Mouse (Mus musculus): ENCODE data around the gene Pitpnm1. TPM values are rescaled to one million over a fixed set of nuclear protein-coding genes. Genes with fewer than 3 reads are reported as not detected.
A peak's percentile ranks its signal among the peaks of the same experiment; 100 is the strongest.
"Not testable (repeated sequence)": the region's sequence is repeated elsewhere in the genome, so short reads cannot be mapped to it uniquely, and the experiment has no call there.

Gene Pitpnm1
- total RNA-seq, 1 experiment from 2014 or later, result 132 TPM

DNA sequence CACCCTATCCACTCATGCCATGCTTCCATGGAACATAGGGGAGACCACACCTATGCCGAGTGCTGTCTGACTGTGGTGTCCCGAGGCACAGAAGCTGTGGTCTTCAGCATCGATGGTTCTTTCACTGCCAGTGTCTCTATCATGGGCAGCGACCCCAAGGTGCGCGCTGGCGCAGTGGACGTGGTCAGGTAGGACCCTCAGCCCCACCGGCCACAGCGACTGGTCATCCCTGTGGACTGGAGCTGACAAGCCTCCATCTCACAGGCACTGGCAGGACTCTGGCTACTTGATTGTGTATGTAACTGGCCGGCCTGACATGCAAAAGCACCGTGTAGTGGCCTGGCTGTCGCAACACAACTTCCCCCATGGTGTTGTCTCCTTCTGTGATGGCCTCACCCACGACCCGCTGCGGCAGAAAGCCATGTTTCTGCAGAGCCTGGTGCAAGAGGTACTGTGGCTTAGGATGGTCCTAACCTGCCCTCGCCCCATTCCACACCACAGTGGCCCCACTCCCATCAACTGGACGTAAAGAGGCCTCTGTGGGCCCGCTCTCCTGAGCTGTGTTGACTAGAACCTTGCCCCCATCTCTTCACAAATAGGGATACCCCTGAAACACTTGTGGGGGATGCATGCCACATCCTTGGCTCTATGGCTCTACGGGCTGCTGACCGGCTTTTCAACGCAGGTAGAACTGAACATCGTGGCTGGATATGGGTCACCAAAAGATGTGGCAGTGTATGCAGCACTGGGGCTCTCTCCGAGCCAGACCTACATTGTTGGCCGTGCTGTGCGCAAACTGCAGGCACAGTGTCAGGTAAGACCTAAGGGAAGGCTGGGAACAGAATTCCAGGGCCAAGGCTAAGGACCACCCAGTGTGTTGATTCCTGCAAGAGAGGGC lies 12.5 kb downstream of the Pitpnm1 start:
- ATAC-seq (ENCODE audit: extremely low read depth, insufficient number of reproducible peaks, low FRiP score, poor library complexity, severe bottlenecking), result no peak

DNA sequence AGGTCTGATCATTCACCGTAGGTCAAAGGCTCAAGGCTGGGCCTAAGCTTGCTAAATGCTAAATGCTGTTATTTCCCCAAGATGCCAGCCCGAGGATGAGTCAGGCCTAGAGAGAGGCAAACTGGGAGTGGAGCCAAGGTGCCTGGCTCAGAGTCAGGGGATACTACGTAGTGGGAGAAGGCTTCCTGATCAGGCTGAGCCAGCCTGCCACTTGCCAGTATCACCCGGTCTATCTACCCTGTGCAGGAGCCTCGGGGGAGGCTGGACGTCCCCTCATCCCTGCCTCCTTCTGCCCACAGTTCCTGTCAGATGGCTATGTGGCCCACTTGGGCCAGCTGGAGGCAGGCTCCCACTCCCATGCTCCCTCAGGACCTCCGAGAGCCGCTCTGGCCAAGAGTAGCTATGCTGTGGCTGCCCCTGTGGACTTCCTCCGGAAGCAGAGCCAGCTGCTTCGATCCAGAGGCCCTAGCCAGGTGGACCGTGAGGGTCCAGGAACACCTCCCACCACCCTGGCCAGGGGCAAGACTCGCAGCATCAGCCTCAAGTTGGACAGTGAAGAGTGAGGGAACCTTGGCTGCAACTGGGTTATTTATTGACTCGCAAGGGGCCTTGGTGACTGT lies 13.5 kb downstream of the Pitpnm1 start:
- no peak for ATAC-seq (ENCODE audit: extremely low read depth, insufficient number of reproducible peaks, low FRiP score, poor library complexity, severe bottlenecking)

DNA sequence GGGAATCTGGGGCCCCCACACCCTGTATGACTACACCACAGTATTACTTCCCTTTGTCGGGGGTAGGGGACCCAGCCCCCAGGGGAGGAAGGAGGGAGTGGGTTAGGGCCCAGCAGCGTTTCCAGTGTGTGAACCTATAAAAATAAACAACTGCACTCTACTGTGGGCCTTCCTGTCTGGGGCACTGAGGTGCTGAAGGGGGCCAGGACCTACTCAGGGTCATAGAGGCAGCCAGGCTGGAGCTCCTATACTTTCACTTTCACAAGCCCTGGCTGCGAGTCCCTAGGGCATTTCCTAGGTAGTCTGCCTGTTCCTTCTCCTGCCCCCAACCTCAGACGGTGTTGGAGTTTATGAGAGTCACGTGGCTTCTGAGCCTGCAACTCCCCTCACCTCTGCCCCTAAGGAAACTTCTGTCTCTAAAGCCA lies 14.0 kb downstream of the Pitpnm1 start:
- ATAC-seq (ENCODE audit: extremely low read depth, insufficient number of reproducible peaks, low FRiP score, poor library complexity, severe bottlenecking), result peak; percentile 59

DNA sequence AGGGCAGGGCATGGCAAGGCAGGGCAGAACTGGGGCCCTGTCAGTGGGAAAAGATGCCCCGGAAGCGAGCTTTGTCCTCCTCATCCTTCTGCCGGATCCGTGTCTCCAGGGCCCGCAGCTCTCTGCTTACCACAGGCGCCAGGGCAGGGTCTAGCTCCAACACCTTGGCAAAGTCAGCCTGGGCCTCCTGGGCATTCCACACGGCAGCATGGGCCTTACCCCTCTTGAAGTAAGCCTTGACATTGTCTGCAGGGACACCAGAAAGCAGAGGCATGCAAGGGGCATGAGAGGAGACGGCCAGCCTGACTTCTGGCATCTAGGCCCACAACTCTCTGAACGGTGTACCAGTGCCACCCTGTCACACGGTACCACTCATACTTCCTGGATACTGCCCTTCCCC lies 14.8 kb downstream of the Pitpnm1 start:
- ATAC-seq (ENCODE audit: extremely low read depth, insufficient number of reproducible peaks, low FRiP score, poor library complexity, severe bottlenecking), result no peak

DNA sequence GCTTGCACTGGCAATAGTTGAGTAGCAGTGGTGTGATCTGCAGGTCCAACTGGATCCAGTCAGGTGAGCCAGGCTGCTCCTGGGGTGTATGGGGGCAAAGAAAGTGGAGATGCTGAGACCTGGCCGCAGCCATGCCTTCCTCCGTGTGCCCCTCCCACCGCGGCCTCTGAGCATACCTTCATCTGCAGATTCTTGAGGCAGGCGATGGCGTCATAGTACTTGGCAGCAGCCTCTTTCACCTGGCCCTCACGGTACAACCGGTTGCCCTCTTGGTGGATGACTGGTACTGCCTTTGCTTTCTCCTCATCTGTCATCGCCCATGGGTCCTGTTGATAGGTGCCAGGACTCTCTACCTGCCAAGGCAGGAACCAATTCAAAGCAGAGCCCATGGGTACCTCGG lies 15.3 kb downstream of the Pitpnm1 start:
- no peak for ATAC-seq (ENCODE audit: extremely low read depth, insufficient number of reproducible peaks, low FRiP score, poor library complexity, severe bottlenecking)

DNA sequence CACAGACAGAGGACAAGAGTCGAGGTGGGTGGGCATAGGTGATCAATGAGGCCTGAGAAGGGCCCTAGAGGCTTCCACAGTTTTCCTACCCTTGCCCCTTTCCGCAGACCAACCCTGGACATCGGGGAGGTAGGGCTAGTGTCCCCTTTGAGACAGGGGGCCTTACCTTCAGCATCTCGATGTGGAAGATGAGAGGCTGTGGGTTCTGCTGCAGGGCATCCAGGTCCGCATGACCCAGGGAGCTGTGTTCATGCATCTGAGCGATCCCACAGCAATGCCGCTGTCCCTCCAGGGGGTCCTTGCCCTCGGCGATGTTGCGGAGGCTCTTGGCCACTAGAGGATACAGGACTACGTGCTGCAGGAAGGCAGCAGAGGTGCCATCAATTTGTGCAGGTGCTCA lies 16.0 kb downstream of the Pitpnm1 start:
- ATAC-seq (ENCODE audit: extremely low read depth, insufficient number of reproducible peaks, low FRiP score, poor library complexity, severe bottlenecking), result no peak

DNA sequence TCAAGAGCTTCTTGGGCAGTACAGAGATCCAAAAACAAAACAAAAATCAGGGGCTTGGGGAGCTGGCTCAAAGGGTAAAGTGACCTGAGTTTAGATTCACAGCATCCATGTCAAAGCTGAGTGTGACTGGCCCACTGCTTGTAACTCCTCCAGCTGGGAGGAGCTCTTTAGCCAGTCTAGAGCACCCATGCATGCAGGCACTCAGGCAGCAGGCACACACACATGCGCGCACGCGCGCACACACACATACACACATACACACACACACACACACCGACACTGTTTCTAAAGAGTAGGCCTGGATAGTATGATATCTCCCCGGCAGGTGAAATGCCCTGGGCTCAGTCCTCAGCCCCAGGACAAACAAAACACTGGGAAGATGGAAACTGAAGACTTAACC lies 17.2 kb downstream of the Pitpnm1 start:
- ATAC-seq (ENCODE audit: extremely low read depth, insufficient number of reproducible peaks, low FRiP score, poor library complexity, severe bottlenecking), result no peak

DNA sequence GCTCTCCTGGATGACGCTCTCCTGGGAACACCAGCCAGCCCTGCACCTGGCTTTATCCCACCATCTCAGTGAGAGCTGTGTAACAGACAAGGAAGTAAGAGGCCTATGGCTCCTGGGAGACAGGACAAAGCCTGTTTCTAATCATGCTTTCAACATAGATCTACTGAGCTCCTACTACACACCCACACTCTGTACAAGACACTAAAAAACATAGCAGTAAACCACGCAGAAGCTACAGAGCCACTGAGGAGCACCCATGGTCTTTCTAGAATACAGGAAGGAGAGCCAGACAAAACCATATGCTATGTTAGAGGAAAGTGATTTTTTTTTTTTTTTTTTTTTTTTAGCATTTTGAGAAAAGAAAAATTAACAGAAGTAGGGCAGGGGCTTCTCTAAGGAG lies 18.6 kb downstream of the Pitpnm1 start:
- no peak for ATAC-seq (ENCODE audit: extremely low read depth, insufficient number of reproducible peaks, low FRiP score, poor library complexity, severe bottlenecking)

DNA sequence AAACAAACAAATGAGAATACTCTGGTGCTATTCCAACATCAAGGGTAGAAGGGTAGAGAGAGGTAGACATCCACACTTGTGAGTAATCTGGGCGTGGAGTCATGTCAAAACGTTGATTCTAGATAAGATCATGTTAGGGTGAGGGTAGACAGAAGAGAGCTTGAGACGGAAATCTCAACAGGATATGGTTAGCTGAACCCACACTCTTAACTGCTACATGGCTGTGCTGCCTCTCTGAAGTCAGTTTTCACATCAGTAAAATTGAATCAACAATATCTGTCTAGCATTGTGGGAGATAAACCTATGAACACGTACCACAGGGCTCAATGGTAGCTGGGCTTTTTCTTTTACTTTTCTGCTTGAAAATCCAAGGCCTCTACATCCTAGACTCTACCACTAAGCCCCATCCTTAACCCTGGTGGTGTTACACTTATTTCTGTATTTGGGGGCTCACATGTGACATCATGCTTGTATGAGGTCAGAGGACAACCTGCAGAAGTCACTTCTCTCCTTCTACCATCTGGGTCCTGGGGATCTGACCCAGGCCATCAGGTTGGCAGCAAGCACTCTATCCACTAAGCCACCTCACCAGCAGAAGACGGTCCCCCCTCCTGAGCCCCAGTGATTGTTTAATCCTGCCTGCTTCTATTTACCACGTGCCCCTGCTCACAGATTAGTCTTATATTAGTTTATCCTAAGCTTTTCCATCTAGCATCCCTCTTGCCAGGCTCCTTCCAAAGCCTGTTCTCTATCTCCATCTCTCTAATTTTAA lies 20.1 kb downstream of the Pitpnm1 start:
- ATAC-seq (ENCODE audit: extremely low read depth, insufficient number of reproducible peaks, low FRiP score, poor library complexity, severe bottlenecking), result no peak

DNA sequence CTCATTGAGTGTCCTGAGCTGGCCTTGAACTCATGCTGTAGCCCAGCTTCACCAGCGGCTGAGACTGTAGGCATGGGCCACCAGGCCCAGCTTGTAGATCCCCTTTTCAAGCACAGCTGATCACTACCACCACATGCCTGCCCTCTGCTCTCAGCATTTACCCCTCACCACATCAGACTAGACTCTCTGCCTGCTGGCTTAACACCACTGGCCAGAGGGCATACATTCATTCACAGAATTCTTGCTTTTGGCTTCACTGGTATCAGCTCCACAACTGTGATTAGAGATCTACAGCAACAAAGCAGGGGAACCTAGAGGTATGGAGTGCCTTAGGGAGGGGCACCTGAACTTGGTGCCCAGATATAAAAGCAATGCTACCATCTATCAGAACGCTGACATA lies 20.7 kb downstream of the Pitpnm1 start:
- ATAC-seq (ENCODE audit: extremely low read depth, insufficient number of reproducible peaks, low FRiP score, poor library complexity, severe bottlenecking), result no peak

DNA sequence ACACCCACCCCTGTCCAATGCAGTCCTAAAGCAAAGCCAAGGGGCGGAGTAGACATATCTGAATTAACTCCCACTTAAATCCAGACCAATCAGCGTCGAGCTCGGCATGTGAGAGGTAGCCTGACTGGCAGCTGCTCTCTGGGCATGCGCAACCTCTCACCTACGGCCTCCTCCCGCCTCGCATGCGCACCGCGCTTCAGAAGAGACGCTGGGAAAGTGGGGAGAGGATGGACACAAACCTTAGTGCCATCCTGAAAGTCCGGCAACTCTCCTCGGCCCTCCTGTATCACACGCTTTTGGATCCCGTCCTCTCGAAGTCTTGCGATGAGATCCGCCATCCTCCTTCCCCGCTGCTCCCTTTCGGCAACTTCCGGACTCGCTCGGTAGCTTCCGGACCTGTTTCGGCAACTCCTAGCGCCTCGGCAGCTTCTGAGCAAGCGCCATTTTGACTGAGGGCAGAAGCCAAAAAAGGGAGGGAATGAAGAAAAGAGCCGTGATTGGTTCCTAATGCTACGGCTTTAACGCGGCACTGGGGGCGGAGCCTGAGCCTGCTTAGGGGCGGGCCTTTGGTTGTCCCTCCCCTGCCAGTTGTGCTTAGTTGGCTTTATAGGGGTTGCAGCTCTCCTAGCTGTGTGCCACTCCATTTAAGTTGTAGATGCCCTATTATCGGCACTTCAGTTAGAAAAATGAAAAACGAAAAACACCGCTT lies 21.5 kb downstream of the Pitpnm1 start:
- peak; percentile 71 for ATAC-seq (ENCODE audit: extremely low read depth, insufficient number of reproducible peaks, low FRiP score, poor library complexity, severe bottlenecking)

DNA sequence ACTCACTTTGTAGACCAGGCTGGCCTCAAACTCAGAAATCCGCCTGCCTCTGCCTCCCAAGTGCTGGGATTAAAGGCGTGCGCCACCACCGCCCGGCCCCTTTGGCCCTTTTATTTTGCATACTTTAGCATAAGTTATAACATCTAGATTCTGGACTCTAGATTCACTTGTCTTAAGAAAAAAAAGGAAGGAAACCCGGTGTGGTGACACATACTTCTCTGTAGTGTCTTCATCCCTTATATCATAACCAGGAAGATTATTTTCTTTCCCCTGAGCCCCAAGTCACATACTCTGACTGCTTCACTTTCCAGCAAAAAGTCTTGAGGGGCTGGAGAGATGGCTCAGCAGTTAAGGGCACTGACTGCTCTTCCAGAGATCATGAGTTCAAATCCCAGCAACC lies 22.1 kb downstream of the Pitpnm1 start:
- ATAC-seq (ENCODE audit: extremely low read depth, insufficient number of reproducible peaks, low FRiP score, poor library complexity, severe bottlenecking), result not testable (repeated sequence)

DNA sequence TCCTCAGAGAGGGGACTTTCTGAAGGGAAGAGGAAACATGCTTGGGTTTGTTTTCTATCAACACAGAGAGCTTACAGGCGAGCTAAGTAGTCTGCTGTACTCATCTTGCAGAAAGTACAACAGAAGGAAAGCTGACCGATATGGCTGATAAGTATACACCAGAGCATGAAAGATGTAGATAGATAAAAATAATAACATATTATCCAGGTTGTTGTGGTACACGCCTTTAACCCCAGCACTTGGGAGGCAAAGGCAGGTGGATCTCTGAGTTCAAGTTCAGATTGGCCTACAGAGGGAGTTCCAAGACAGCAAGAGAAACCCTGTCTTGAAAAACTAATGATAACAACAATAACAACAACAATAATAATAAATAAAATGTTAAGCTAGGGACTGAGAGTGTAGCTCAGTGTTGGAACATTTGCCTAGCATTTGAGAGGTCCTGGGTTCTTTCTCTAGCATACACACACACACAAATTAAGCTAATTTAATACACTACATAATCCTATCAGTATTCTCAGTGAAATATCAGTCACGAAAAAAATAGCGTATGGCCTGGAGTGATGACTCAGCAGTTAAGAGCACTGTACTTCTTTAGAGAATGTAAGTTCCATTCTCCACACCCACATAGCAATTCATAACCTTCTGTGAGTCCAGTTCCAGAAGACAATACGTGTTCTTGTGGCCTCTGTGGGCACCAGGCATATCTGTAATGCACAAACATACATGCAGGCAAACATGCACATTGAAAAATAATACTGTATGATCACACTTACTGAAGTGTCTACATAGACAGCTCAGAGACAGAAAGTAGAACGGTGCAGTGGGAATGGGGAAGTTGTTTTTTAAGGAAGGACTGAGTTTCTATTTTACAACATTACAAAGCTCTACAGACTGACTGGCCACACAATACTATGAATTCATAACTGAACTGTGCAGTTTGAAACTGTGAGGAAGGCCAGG lies 22.9 kb downstream of the Pitpnm1 start:
- no peak for ATAC-seq (ENCODE audit: extremely low read depth, insufficient number of reproducible peaks, low FRiP score, poor library complexity, severe bottlenecking)

DNA sequence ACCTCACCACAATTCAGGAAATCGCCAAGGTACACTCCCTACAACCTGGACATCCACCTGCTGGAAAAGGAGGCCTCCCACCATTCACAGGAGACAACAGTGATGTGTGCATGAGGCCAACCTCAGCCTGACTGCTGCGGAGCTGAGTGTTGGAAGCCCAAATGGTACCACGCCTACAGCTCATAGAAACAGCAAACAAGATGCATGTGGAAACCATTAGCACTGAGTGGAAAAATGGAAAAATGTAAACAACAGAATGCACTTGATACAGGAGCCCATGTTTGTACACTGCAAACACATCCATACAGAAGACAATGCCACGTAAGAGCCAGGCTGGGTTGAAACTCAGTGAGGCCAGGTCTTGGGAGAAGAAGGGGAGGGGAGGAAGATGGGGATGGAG lies 24.6 kb downstream of the Pitpnm1 start:
- no peak for ATAC-seq (ENCODE audit: extremely low read depth, insufficient number of reproducible peaks, low FRiP score, poor library complexity, severe bottlenecking)

DNA sequence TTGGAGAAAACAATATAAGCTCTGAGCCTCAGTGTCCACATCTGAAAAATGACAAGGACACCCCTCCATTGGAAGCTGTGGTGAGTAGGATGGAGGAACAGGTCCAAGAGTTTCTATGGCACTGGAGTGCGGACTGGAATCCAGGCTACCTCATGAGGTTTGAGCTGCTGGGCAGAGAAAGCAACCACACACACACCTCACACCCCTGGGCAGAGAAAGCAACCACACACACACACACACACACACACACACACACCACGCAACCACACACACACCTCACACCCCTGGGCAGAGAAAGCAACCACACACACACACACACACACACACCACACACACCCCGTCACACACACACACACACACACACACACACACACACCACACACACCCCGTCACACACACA lies 25.5 kb downstream of the Pitpnm1 start:
- not testable (repeated sequence) for ATAC-seq (ENCODE audit: extremely low read depth, insufficient number of reproducible peaks, low FRiP score, poor library complexity, severe bottlenecking)

DNA sequence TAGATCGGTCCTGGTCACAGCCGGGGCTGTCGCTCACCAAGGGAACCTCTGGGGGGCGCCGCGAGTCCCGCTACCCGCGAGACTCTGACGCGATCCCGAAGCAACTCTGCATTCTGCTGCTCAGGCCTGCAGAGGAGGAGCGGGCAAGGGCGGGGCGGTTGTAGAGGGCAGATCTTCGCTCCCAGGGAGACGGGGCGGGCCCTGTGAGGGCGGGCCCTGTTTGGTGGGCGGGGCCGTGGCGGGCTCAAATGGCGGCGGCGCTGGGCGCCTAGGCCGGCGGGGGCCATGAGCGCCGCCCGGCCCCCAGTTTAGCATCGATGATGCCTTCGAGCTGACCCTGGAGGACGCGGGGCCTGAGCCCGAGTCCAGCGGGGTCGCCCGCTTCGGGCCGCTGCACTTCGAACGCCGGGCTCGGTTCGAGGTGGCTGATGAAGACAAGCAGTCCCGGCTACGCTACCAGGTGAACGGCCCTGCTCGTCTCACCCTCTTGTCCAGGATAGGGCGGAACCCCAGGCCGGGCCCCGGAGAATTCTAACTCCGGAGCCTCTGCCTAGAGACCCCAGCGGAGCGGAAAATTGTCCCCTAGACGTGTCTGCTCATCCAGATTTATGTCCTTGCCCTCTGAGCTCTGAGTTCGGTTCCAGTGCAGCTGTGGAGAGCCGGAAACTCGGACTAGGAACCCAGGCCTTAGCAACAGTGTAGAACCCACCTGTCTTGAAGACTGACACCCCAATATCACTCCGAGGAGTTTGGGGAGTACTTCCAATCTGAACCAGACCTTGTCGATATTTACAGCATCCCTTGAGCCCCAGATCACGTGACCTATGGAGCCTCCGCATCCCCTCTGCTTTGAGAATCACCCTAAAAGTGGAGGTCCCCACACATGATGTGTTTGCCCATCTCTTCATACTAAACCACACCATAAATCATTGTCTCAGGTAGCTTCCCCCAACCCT lies 26.2 kb downstream of the Pitpnm1 start, which contains the start of gene Aip:
Gene Aip (minus strand): TSS at position 118 of the 956 bp plus-strand sequence.
- ATAC-seq (ENCODE audit: extremely low read depth, insufficient number of reproducible peaks, low FRiP score, poor library complexity, severe bottlenecking), result peak; percentile 73

All from neutrophil, adult 5-6 weeks (primary cell).